Mouse (Mus musculus): ENCODE measurements around the gene Sdccag8. TPM values are rescaled to one million over a fixed set of nuclear protein-coding genes. Genes with fewer than 3 reads are reported as not detected.
"Not testable (repeated sequence)": the region's sequence is repeated elsewhere in the genome, so short reads cannot be mapped to it uniquely, and the experiment has no call there.

Gene Sdccag8
- polyA plus RNA-seq, 1 experiment from 2014 or later, result 22.6 TPM

DNA sequence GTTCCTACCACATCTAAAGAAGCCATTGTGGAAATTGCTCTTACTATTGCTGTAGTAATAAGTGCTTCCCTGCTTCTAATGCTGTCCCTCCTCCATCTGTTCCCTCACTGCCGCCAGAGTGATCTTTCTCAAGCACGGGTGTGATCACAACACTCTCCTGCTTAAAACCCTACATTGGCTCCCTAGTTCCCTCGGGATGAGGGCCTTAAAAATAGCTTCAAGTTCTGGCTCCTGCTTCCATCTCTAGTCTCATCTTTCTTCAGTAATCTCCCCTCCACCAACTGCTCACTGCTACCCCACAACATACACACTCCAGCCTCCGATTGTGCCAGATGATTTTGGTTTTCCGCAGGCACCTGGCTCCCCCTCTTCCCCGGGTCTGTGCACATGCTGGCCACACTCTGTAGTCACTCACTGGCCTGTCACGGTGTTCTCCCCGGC is 125.5 kb downstream of the Sdccag8 start:
- Histone ChIP-seq H3K27ac (ENCODE audit: low read depth, low read length) (no peak overlapping the region), H3K36me3 (ENCODE audit: control insufficient read depth, insufficient read depth, low read length) (no peaks in the 10 kb centered on the region), H3K9me3 (ENCODE audit: control insufficient read depth, low read length) (no peaks in the 10 kb centered on the region), H3K4me1 (ENCODE audit: control insufficient read depth, insufficient read depth, low read length) (no peaks in the 10 kb centered on the region), H3K4me2 (ENCODE audit: low read depth, low read length) (no peak overlapping the region), H3K4me3 (ENCODE audit: low read depth, low read length) (no peak overlapping the region), H3K27me3 (ENCODE audit: control insufficient read depth, insufficient read depth, low read length) (no peaks in the 10 kb centered on the region), H3K9ac (replicated peaks; ENCODE audit: low read depth, low read length) (no peak overlapping the region)
- 76% methylated on average over 8 of the region's 8 CpGs for WGBS
- ATAC-seq (ENCODE audit: low read depth), result no peak

DNA sequence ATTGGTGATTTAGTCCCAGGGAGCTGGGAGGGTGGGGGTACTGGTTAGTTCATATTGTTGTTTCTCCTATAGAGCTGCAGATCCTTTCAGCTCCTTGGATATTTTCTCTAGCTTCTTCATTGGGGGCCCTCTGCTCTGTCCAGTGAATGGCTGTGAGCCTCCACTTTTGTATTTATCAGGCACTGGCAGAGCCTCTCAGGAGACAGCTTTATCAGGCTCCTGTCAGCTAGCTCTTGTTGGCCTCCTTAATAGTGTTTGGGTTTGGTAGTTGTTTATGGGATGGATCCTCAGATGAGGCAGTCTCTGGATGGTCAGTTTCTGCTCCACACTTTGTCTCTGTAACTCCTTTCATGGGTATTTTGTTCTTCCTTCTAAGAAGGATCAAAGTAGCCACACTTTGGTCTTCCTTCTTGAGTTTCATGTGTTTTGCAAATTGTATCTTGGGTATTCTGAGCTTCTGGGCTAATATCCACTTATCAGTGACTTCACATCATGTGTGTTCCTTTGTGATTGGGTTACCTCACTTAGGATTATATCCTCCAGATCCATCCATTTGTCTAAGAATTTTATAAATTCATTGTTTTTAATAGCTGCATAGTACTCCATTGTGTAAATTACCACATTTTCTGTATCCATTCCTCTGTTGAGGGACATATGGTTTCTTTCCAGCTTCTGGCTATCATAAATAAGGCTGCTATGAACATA is 127.0 kb downstream of the Sdccag8 start:
- not testable (repeated sequence) for H3K36me3 ChIP-seq (ENCODE audit: control insufficient read depth, insufficient read depth, low read length); H3K9ac ChIP-seq (replicated peaks; ENCODE audit: low read depth, low read length); H3K4me3 ChIP-seq (ENCODE audit: low read depth, low read length)

DNA sequence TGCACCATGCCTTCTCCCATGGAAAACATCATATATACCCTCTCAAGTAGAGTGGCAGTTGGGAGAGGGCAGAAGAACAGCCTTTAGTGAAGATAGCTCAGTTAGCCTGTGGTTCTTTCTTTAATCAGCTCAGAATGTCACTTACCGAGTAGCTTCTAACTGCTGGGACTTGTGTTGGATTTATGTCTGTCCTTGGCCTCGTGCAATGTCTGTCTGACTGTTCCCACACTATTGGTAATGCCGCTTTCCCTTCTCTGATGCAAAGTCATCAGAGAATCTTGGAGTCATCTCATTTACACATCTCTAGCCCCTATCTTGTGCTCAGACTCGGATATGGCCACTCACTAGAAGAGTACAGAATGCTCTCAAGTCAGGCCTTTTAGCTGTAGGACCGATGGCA is 128.7 kb downstream of the Sdccag8 start:
- Histone ChIP-seq H3K36me3 (ENCODE audit: control insufficient read depth, insufficient read depth, low read length) (no peaks in the 10 kb centered on the region), H3K4me2 (ENCODE audit: low read depth, low read length) (no peak overlapping the region), H3K4me1 (ENCODE audit: control insufficient read depth, insufficient read depth, low read length) (0 out of 2 replicates have a peak, but pooled peaks cover 2% of the 10 kb centered on the region), H3K4me3 (ENCODE audit: low read depth, low read length) (no peak overlapping the region), H3K27ac (ENCODE audit: low read depth, low read length) (no peak overlapping the region), H3K9me3 (ENCODE audit: control insufficient read depth, low read length) (no peaks in the 10 kb centered on the region), H3K9ac (replicated peaks; ENCODE audit: low read depth, low read length) (no peak overlapping the region), H3K27me3 (ENCODE audit: control insufficient read depth, insufficient read depth, low read length) (no peaks in the 10 kb centered on the region)
- WGBS, result 89% methylated on average over 5 of the region's 5 CpGs
- no peak for ATAC-seq (ENCODE audit: low read depth)

More for the DNA sequence above, 127.0 kb downstream of the Sdccag8 start:
- H3K27me3 ChIP-seq (ENCODE audit: control insufficient read depth, insufficient read depth, low read length); H3K4me2 ChIP-seq (ENCODE audit: low read depth, low read length); H3K9me3 ChIP-seq (ENCODE audit: control insufficient read depth, low read length); ATAC-seq (ENCODE audit: low read depth); H3K27ac ChIP-seq (ENCODE audit: low read depth, low read length); H3K4me1 ChIP-seq (ENCODE audit: control insufficient read depth, insufficient read depth, low read length): not testable (repeated sequence)

DNA sequence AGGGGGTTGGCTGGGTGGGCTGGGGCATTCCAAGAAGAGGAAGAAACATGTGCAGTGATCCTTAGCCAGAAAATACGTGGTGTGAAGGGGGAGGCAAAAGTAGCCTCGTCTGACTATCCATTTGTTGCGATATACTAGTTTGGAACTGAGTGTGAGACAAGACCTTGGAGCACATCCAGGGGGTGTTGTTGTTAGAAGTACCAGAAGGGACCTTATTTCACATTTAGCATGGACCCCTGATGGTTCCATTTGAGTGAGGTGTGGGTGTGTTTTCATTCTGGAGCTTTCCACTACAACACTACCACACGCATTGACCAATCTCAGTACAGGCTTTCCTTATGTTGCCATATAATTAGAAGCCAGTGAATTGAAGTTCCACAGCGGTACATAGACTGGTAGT is 129.5 kb downstream of the Sdccag8 start:
- Histone ChIP-seq H3K27ac (ENCODE audit: low read depth, low read length) (no peak overlapping the region), H3K9me3 (ENCODE audit: control insufficient read depth, low read length) (no peaks in the 10 kb centered on the region), H3K4me3 (ENCODE audit: low read depth, low read length) (no peak overlapping the region), H3K9ac (replicated peaks; ENCODE audit: low read depth, low read length) (no peak overlapping the region), H3K4me1 (ENCODE audit: control insufficient read depth, insufficient read depth, low read length) (0 out of 2 replicates have a peak, but pooled peaks cover 2% of the 10 kb centered on the region), H3K27me3 (ENCODE audit: control insufficient read depth, insufficient read depth, low read length) (no peaks in the 10 kb centered on the region), H3K4me2 (ENCODE audit: low read depth, low read length) (no peak overlapping the region), H3K36me3 (ENCODE audit: control insufficient read depth, insufficient read depth, low read length) (no peaks in the 10 kb centered on the region)
- 89% methylated on average over 5 of the region's 5 CpGs for WGBS
- no peak for ATAC-seq (ENCODE audit: low read depth)

DNA sequence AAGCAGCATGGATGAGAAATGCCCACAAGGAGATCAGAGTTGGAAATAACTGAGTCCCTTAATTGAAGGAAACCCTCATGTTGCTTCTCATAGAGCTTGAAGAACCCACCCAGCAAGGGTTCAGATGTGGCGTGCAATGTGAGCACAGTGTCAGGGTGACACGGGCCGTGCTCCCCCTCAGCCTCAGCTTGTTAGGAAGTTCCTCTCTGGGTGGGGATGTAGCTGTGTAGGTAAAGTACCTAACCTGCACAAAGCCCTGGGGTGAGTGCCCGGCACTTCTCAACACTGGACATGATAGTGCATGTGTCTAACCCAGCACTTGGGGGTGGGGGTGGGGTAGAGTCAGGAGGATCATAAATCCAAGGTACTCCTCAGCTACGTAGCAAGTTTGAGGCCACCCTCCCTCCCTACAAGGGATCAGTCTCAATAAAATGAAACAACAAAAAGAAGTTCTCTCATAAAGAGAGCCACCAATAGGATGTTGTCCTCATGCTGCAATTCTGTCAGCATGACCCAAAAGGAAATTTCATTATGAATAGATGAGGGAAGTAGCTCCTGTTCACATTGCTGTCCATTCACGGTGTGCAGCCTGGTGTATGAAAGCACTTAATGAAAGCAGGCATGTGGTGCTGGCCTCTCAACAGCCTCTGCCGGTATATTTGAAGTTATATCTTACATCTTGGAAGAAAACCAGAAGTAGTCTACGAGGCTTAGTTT is 130.2 kb downstream of the Sdccag8 start:
- H3K27ac ChIP-seq (ENCODE audit: low read depth, low read length), result no peak overlapping the region
- H3K9me3 ChIP-seq (ENCODE audit: control insufficient read depth, low read length), result no peaks in the 10 kb centered on the region
- no peak overlapping the region for H3K4me3 ChIP-seq (ENCODE audit: low read depth, low read length)
- 0 out of 2 replicates have a peak, but pooled peaks cover 2% of the 10 kb centered on the region for H3K4me1 ChIP-seq (ENCODE audit: control insufficient read depth, insufficient read depth, low read length)
- no peak for ATAC-seq (ENCODE audit: low read depth)
- no peak overlapping the region for H3K9ac ChIP-seq (replicated peaks; ENCODE audit: low read depth, low read length)
- H3K4me2 ChIP-seq (ENCODE audit: low read depth, low read length), result no peak overlapping the region
- H3K27me3 ChIP-seq (ENCODE audit: control insufficient read depth, insufficient read depth, low read length), result no peaks in the 10 kb centered on the region
- WGBS, result 62% methylated on average over 8 of the region's 8 CpGs
- no peaks in the 10 kb centered on the region for H3K36me3 ChIP-seq (ENCODE audit: control insufficient read depth, insufficient read depth, low read length)

DNA sequence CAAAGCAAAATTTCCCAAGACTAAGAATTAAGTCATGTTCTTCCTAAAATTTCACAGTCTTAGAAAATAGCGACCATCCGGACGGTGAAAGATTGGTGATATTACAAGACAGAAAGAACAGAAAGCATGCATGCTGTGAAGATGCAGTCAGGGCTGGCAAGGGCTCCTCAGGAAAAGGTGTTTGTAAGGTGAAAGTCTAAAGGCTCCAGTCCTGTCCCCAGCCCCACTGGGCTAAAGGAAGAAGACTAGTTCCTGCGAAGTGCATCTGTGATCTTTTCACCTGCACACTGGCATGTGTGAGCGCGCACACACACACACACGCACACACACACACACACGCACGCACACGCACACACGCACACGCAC is 130.7 kb downstream of the Sdccag8 start:
- H3K36me3 ChIP-seq (ENCODE audit: control insufficient read depth, insufficient read depth, low read length), result no peaks in the 10 kb centered on the region
- no peaks in the 10 kb centered on the region for H3K9me3 ChIP-seq (ENCODE audit: control insufficient read depth, low read length)
- WGBS, result 75% methylated on average over 12 of the region's 12 CpGs
- H3K4me3 ChIP-seq (ENCODE audit: low read depth, low read length), result no peak overlapping the region
- H3K4me2 ChIP-seq (ENCODE audit: low read depth, low read length), result no peak overlapping the region
- no peak overlapping the region for H3K27ac ChIP-seq (ENCODE audit: low read depth, low read length)
- no peaks in the 10 kb centered on the region for H3K27me3 ChIP-seq (ENCODE audit: control insufficient read depth, insufficient read depth, low read length)
- no peak overlapping the region for H3K9ac ChIP-seq (replicated peaks; ENCODE audit: low read depth, low read length)
- no peak for ATAC-seq (ENCODE audit: low read depth)
- H3K4me1 ChIP-seq (ENCODE audit: control insufficient read depth, insufficient read depth, low read length), result 0 out of 2 replicates have a peak, but pooled peaks cover 2% of the 10 kb centered on the region

DNA sequence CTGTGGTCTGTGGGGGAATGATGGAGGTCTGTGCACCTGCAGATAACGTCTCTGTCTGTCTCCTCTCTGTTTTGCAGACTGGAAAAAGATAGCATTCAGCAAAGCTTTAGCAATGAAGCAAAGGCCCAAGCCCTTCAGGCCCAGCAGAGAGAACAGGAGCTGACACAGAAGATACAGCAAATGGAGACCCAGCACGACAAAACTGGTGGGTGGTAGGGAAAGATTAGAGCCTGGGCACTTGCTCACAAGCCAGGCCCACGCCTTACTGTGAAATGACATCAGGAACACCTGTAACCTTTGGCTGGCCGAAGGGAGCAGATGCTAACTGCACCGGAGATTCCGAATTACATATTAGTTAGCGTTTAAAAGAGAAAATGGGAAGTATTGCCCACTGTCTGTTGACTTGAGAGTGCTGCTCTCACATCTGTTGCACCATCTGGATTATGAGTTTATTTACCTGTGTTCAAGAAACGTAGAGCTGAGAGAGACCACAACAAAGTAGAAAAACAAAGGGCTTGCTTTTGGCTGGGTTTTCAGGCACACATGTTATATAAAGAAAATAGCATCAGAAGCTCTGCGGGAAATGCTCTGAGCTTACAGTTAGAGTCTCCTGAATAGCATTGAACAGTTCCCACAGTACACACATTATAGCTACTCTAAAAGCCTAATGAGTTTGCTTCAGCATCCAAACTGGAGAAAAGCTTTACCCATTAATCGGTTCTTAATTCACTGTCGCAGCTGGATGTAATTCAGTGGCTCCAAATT is 131.8 kb downstream of the Sdccag8 start:
- Histone ChIP-seq H3K36me3 (ENCODE audit: control insufficient read depth, insufficient read depth, low read length) (no peaks in the 10 kb centered on the region), H3K27me3 (ENCODE audit: control insufficient read depth, insufficient read depth, low read length) (no peaks in the 10 kb centered on the region), H3K9me3 (ENCODE audit: control insufficient read depth, low read length) (no peaks in the 10 kb centered on the region), H3K27ac (ENCODE audit: low read depth, low read length) (peak overlapping the region; percentile 48), H3K4me3 (ENCODE audit: low read depth, low read length) (no peak overlapping the region), H3K4me2 (ENCODE audit: low read depth, low read length) (peak overlapping the region; percentile 6; the same call in 1 of the 2 replicates), H3K4me1 (ENCODE audit: control insufficient read depth, insufficient read depth, low read length) (0 out of 2 replicates have a peak, but pooled peaks cover 2% of the 10 kb centered on the region), H3K9ac (replicated peaks; ENCODE audit: low read depth, low read length) (no peak overlapping the region)
- peak; percentile 55; the same call in 1 of the 2 replicates for ATAC-seq (ENCODE audit: low read depth)
- WGBS, result 61% methylated on average over 11 of the region's 11 CpGs

DNA sequence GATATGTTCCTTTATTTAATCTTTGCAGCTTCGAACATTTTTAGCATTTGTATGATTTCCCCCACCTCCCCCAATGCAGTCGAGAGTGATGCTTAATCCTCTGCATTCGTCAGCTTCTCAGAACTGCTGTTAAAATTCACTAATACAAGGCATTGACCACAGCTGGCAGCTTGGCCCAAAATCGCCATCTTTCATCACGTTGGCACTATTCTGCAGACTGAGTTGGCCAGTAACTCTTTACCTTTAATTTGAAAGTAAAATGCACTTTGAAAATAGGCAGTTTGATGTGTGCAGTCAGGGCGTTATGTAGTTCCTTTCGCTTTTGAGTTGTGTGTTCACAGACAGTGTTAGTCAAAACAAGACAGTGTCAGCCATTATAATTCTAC is 132.3 kb downstream of the Sdccag8 start:
- Histone ChIP-seq H3K27me3 (ENCODE audit: control insufficient read depth, insufficient read depth, low read length) (no peaks in the 10 kb centered on the region), H3K27ac (ENCODE audit: low read depth, low read length) (0 out of 2 replicates have a peak overlapping the region, but pooled peaks have one; percentile 48), H3K4me1 (ENCODE audit: control insufficient read depth, insufficient read depth, low read length) (peaks cover 5% of the 10 kb centered on the region; the same call in 1 of the 2 replicates), H3K9me3 (ENCODE audit: control insufficient read depth, low read length) (no peaks in the 10 kb centered on the region), H3K4me3 (ENCODE audit: low read depth, low read length) (no peak overlapping the region), H3K9ac (replicated peaks; ENCODE audit: low read depth, low read length) (no peak overlapping the region), H3K4me2 (ENCODE audit: low read depth, low read length) (peak overlapping the region; percentile 6; the same call in 1 of the 2 replicates), H3K36me3 (ENCODE audit: control insufficient read depth, insufficient read depth, low read length) (no peaks in the 10 kb centered on the region)
- no peak for ATAC-seq (ENCODE audit: low read depth)
- WGBS, result 45% methylated on average over 7 of the region's 7 CpGs

All from neural tube, embryonic 14.5 days (tissue).